Mouse (Mus musculus) stomach, postnatal 0 days (tissue): Measurements from ENCODE around the gene Aktip.

Source experiments
- CTCF ChIP-seq: IDR thresholded peaks from 2 replicates; pipeline ENCODE4 v1.5.1; 2016; ENCODE audit warnings: antibody characterized with exemption, low read depth, mild to moderate bottlenecking, moderate library complexity
- EP300 ChIP-seq: optimal IDR thresholded peaks from 2 replicates; pipeline ENCODE3; 2016; ENCODE audit warnings: antibody characterized with exemption

DNA sequence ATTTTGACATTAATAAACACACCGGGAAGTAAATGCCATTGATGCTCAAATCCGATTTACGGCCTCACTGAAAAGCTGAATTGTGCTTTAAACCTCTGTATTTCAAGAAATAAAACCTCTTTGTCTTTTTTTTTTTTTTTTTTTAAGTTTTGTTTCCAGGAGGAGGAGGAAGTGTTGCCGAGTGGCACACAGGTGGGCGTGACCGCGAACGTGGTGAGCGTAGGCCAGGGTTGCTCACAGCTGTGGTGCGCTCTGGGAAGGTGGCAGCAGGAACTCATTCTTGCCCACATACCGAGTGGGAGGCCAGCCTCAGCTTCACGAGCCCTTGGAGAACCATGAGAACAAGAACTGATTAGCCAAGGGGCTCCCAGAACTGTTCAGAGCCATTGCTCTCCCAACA, 13.4 kb downstream of the Aktip start:
- no peak for TF ChIP-seq CTCF
- no peak for TF ChIP-seq EP300
